Mouse (Mus musculus) midbrain, embryonic 16.5 days (tissue): ENCODE results near the gene Akap8l. TPM values are rescaled to one million over a fixed set of nuclear protein-coding genes. Genes with fewer than 3 reads are reported as not detected.

Source experiments
- ATAC-seq: fragments of 200-750 bp; cut with Nextera tagmentation; 2 replicates; pipeline ENCODE4 v1.8.0; 2017; ENCODE audit warnings: moderate TSS enrichment
- H3K27ac ChIP-seq: fragments of 300-500 bp; sonication (generic); 2 replicates; pipeline ENCODE4 v1.5.1; 2014; ENCODE audit warnings: mild to moderate bottlenecking, low read length, mixed read lengths
- H3K27me3 ChIP-seq: fragments of 300-500 bp; sonication (generic); 2 replicates; pipeline ENCODE4 v1.6.1; 2014; ENCODE audit warnings: low read depth, low read length, mixed read lengths; ENCODE audit not compliant: control insufficient read depth, insufficient read depth
- H3K36me3 ChIP-seq: fragments of 300-500 bp; sonication (generic); 2 replicates; pipeline ENCODE4 v1.6.1; 2014; ENCODE audit warnings: mild to moderate bottlenecking, low read length, moderate library complexity, mixed read lengths; ENCODE audit not compliant: control insufficient read depth, insufficient read depth
- H3K4me1 ChIP-seq: fragments of 300-500 bp; sonication (generic); 2 replicates; pipeline ENCODE4 v1.6.1; 2014; ENCODE audit warnings: mild to moderate bottlenecking, low read length, mixed read lengths; ENCODE audit not compliant: control insufficient read depth, insufficient read depth
- H3K4me2 ChIP-seq: fragments of 300-500 bp; sonication (generic); 2 replicates; pipeline ENCODE4 v1.6.1; 2014; ENCODE audit warnings: mild to moderate bottlenecking, low read length, mixed read lengths
- H3K4me3 ChIP-seq: fragments of 300-500 bp; sonication (generic); 2 replicates; pipeline ENCODE4 v1.5.1; 2014; ENCODE audit warnings: low read depth, mild to moderate bottlenecking, low read length, moderate library complexity, mixed read lengths
- H3K9ac ChIP-seq: fragments of 300-500 bp; sonication (generic); 2 replicates; pipeline ENCODE4 v1.6.1; 2014; ENCODE audit warnings: low read depth, low read length, mixed read lengths
- H3K9me3 ChIP-seq: fragments of 300-500 bp; sonication (generic); replicated peaks from 2 replicates; pipeline ENCODE4 v1.6.1; 2014; ENCODE audit warnings: mild to moderate bottlenecking, low read length, mixed read lengths; ENCODE audit not compliant: control insufficient read depth, poor library complexity, severe bottlenecking
- WGBS: fragments of 180-500 bp; shearing (Covaris S2); extraction: QIAGEN DNeasy Blood & Tissue Kit; methylation state at CpG from one replicate; pipeline ENCODE4 v1.1.7; 2014; 5-methylcytosine and 5-hydroxymethylcytosine counted together
- polyA plus RNA-seq: library from polyadenylated mRNA; unstranded; fragments of >200 nt; fragmentation: Nextera tagmentation; extraction: Ambion mirVana; gene quantifications from 2 replicates; pipeline ENCODE4 v1.2.1, GENCODE M21; 2015

Gene Akap8l
- polyA plus RNA-seq, 1 experiment from 2014 or later = 160 TPM

DNA sequence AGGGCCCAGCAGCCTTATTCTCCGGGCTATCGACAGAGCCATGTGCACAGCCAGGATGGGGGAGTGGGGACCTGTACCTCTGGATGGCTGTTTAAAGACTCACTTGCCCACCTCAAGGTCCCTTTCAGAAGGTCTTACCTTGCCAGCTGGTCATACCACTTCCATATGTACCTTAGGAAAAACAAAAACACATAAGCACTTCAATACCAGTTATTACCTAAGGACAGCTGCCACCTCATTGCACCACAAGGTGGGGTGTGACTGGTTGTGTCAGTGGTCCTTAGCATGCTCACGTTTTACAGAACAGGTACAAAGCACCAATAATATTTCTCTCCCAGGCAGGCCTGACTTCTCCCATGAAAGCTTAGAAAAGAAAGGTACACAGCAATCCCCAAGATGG, 32.7 kb downstream of the Akap8l start:
- no peak overlapping the region for H3K9ac ChIP-seq
- H3K27me3 ChIP-seq = no peaks in the 10 kb centered on the region
- peaks cover 20% of the 10 kb centered on the region for H3K4me1 ChIP-seq
- peaks cover 30% of the 10 kb centered on the region for H3K36me3 ChIP-seq
- no peak overlapping the region for H3K27ac ChIP-seq
- no peak overlapping the region for H3K4me2 ChIP-seq
- WGBS = 89% methylated on average over 3 of the region's 3 CpGs
- no peak for ATAC-seq
- H3K4me3 ChIP-seq = no peak overlapping the region
- no peaks in the 10 kb centered on the region for H3K9me3 ChIP-seq

DNA sequence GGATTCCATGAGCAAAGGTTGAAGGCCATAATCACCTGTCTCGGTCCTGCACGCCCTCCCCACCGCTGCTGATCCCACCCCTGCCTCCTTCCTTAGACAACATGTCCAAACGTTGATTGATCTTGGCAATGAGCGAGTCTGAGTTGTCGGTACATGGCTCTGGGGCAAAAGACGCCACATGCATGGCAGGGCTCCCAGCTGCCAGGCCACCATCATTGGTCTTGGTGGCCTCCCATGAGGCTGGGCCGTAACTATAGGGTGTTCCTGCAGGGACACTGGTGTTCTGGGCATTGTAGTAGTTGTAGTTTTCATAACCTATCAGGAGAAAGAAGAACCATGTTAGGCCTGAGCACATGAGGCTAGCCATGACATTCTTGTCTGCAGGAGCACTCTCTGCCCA, 33.4 kb downstream of the Akap8l start:
- Histone ChIP-seq H3K4me1 (peaks cover 15% of the 10 kb centered on the region), H3K9me3 (no peaks in the 10 kb centered on the region), H3K4me2 (no peak overlapping the region), H3K4me3 (no peak overlapping the region), H3K36me3 (peaks cover 36% of the 10 kb centered on the region), H3K27ac (no peak overlapping the region), H3K27me3 (no peaks in the 10 kb centered on the region), H3K9ac (no peak overlapping the region)
- WGBS = 95% methylated on average over 8 of the region's 8 CpGs
- no peak for ATAC-seq

DNA sequence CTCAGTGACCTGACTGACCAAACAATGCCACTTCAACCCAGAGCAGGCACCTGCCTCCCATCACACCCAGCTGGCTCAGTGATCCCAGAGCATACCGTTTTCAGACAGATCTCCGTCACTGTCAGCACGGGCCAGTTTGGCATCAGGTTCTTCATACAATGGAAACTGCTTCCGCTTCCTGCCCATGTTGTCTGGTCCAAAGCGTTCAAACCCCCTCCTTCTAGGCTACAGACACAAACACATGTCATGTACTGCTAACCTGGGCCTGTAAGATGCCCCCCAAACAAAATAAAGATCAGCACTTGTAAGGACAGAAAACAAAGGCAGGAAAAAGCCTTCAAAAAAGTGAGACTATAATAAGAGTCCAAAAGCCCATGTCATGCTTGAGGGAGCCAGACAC, 34.8 kb downstream of the Akap8l start:
- no peaks in the 10 kb centered on the region for H3K27me3 ChIP-seq
- H3K4me1 ChIP-seq = peaks cover 12% of the 10 kb centered on the region; the same call in 1 of the 2 replicates
- no peaks in the 10 kb centered on the region for H3K9me3 ChIP-seq
- no peak overlapping the region for H3K27ac ChIP-seq
- peaks cover 49% of the 10 kb centered on the region for H3K36me3 ChIP-seq
- H3K4me3 ChIP-seq = no peak overlapping the region
- no peak for ATAC-seq
- 97% methylated on average over 5 of the region's 5 CpGs for WGBS
- H3K4me2 ChIP-seq = no peak overlapping the region
- H3K9ac ChIP-seq = no peak overlapping the region

DNA sequence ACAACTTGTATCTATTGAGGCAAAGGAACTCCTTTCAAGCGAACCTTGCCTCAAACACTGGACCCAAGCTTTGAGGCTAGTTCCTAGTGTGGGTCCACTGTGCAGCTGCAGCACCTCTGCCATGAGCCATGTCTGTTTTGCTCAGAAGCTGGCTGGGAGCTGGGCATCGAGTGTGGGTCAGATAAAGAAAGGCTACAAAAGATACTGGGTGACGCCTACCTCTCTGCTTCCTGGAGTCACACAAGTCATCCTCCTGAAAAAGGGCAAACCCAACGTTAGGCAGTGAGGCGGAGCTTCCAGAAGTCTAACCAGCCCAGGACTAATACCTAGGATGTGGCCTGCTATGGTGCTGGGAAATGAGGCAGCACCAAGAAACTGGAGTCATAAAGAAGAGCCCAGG, 36.5 kb downstream of the Akap8l start:
- Histone ChIP-seq H3K4me3 (no peak overlapping the region), H3K9me3 (no peaks in the 10 kb centered on the region), H3K27ac (no peak overlapping the region), H3K4me2 (no peak overlapping the region), H3K27me3 (no peaks in the 10 kb centered on the region), H3K36me3 (peaks cover 65% of the 10 kb centered on the region), H3K9ac (no peak overlapping the region), H3K4me1 (peaks cover 4% of the 10 kb centered on the region; the same call in 1 of the 2 replicates)
- 80% methylated on average over 5 of the region's 5 CpGs for WGBS
- ATAC-seq = no peak

DNA sequence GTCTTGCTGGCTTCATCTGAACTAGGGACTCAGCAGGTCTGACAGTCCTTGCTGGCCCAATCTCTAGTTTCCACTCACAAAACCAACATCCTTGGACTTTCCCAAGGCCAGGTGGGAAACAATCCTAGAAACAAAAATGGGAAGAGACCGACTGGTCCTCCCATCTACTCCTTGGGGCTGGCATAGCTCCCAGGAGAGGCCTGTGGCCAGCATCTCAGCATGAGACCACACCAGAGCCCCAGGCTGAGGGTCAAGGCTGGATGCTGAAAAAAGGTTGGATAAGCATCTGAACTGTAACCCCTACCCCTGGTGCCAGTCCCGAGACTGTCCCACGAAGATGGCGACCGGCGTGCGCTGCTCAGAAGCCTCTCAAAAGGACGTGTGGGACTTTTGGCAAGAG, 37.6 kb downstream of the Akap8l start:
- 97% methylated on average over 8 of the region's 8 CpGs for WGBS
- ATAC-seq = no peak

DNA sequence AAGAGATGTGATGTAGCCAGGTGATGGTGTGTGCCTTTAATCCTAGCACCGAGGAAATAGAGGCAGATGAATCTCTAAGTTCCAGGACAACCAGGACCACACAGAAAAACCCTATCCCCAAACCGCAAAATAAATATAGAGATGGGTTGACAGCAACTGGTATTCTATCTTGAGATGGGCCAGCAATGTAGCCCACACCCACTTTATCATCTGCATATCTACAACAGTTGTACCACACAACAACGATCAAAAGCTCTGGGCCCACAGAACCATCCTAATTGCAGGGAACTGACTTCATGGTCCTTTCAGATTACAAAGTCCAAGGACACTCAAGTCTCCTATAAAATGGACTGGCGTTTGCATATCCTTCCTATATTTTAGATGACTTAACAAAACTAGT, 42.4 kb downstream of the Akap8l start:
- no peak for ATAC-seq
- Histone ChIP-seq H3K27ac (no peak overlapping the region), H3K4me1 (no peaks in the 10 kb centered on the region), H3K36me3 (peaks cover 73% of the 10 kb centered on the region), H3K9me3 (no peaks in the 10 kb centered on the region), H3K9ac (no peak overlapping the region), H3K4me3 (no peak overlapping the region), H3K4me2 (no peak overlapping the region), H3K27me3 (no peaks in the 10 kb centered on the region)
- 93% methylated on average over 4 of the region's 4 CpGs for WGBS

More for the DNA sequence above, 37.6 kb downstream of the Akap8l start:
- H3K4me2 ChIP-seq = no peak overlapping the region
- no peaks in the 10 kb centered on the region for H3K9me3 ChIP-seq
- no peak overlapping the region for H3K27ac ChIP-seq
- H3K27me3 ChIP-seq = no peaks in the 10 kb centered on the region
- H3K36me3 ChIP-seq = peaks cover 68% of the 10 kb centered on the region
- no peaks in the 10 kb centered on the region for H3K4me1 ChIP-seq
- H3K9ac ChIP-seq = no peak overlapping the region
- no peak overlapping the region for H3K4me3 ChIP-seq

DNA sequence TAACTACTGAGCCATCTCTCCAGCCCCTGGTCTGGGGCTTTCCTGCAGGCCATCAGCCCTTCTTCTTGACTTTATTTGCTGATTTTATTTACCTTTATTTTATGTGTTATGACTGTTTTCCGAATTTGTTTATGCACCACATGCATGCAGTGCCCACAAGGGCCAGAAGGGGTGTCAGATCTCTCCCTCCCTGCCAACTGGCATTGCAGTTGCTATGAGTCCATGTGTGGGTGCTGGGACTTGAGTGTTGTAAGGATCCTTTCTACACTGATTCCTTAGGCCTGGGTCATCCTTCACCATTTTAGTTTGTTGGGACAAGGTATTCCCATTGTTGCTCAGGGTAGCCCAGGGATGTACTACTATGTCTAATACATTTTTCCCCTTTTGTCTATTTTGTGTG, 52.3 kb downstream of the Akap8l start:
- WGBS = 82% methylated on average over 1 of the region's 1 CpGs
- H3K27ac ChIP-seq = no peak overlapping the region
- H3K9ac ChIP-seq = no peak overlapping the region
- H3K4me2 ChIP-seq = no peak overlapping the region
- H3K4me1 ChIP-seq = no peaks in the 10 kb centered on the region
- no peak overlapping the region for H3K4me3 ChIP-seq
- H3K36me3 ChIP-seq = no peaks in the 10 kb centered on the region
- no peaks in the 10 kb centered on the region for H3K9me3 ChIP-seq
- no peaks in the 10 kb centered on the region for H3K27me3 ChIP-seq
- ATAC-seq = no peak

DNA sequence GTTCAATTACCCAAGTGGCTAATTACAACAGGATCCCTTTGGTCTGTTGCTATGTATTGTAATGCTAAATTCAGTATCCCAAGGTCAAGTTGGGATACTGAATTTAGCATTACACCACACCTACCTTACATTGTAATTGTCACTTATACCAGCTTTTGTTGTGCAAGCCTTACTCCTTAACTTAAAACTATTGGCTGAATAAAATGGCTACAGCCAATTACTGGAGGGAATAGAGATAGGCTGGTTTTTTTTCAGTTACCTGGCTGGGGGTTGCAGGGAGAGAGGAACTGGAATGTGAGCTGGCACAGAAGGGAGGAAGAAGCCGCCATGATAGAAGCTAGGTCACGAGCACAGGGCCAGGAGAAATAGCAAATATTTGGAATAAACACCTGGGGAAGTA, 54.5 kb downstream of the Akap8l start:
- no peak overlapping the region for H3K9ac ChIP-seq
- 94% methylated on average over 2 of the region's 2 CpGs for WGBS

DNA sequence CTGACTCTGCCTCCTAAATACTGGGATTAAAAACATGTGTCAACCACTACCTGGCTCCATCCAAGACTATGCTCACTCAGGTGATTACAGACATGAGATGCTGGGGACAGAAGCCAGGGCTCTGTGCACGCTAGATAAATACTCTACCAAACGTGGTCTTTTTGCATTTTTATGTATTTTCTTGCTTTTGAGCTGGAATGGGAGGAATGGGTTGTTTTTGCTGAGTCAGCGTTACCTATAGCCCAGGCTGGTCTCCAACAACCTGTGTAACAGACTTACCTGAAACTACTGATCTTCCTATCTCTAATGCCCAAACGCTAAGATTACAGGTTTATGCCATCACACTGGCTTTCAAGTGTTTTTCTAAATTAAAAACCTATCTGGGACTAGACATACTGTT, 55.2 kb downstream of the Akap8l start:
- H3K9ac ChIP-seq = no peak overlapping the region
- H3K27me3 ChIP-seq = no peaks in the 10 kb centered on the region
- H3K4me3 ChIP-seq = no peak overlapping the region
- H3K4me1 ChIP-seq = no peaks in the 10 kb centered on the region
- no peak for ATAC-seq
- H3K36me3 ChIP-seq = no peaks in the 10 kb centered on the region
- 86% methylated on average over 4 of the region's 4 CpGs for WGBS
- H3K9me3 ChIP-seq = 0 out of 2 replicates have a peak, but pooled peaks cover 2% of the 10 kb centered on the region
- H3K27ac ChIP-seq = no peak overlapping the region
- no peak overlapping the region for H3K4me2 ChIP-seq

More for the DNA sequence above, 54.5 kb downstream of the Akap8l start:
- H3K27ac ChIP-seq = no peak overlapping the region
- no peaks in the 10 kb centered on the region for H3K36me3 ChIP-seq
- H3K9me3 ChIP-seq = 0 out of 2 replicates have a peak, but pooled peaks cover 2% of the 10 kb centered on the region
- H3K4me3 ChIP-seq = no peak overlapping the region
- no peaks in the 10 kb centered on the region for H3K4me1 ChIP-seq
- no peak for ATAC-seq
- H3K27me3 ChIP-seq = no peaks in the 10 kb centered on the region
- H3K4me2 ChIP-seq = no peak overlapping the region
